Mouse (Mus musculus): ENCODE measurements around the gene Pafah2. TPM values are rescaled to one million over a fixed set of nuclear protein-coding genes. Genes with fewer than 3 reads are reported as not detected.
A peak's percentile ranks its signal among the peaks of the same experiment; 100 is the strongest.
"Not testable (repeated sequence)": the region's sequence is repeated elsewhere in the genome, so short reads cannot be mapped to it uniquely, and the experiment has no call there.

Pafah2 gene
- polyA plus RNA-seq, 1 experiment from 2014 or later, result 12.0 TPM

DNA sequence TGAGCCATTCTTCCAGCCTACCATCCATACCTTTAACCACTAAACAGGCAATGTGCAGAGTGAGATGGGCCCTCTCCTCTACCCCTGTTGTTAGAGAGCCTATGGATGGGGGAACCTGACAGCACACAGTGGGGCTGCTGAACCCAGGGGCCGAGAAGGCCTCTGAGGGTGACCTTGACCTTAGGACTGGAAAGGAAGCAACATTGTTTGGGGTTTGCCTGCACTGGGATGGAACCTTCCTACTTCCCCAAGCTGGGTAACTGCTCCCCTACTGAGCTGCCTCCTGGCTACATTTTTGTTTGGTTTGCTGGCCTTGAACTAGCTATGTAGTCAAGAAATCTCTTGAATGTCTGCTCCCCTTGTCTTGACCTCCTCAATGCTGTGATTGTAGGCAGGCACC is 21.8 kb upstream of the Pafah2 start:
- Histone ChIP-seq H3K27me3 (peaks cover 31% of the 10 kb centered on the region), H3K9ac (no peak overlapping the region), H3K27ac (no peak overlapping the region), H3K4me2 (no peak overlapping the region), H3K36me3 (no peaks in the 10 kb centered on the region), H3K4me3 (no peak overlapping the region), H3K4me1 (peaks cover 43% of the 10 kb centered on the region), H3K9me3 (no peaks in the 10 kb centered on the region)
- WGBS, result 45% methylated on average over 1 of the region's 1 CpGs
- ATAC-seq (ENCODE audit: insufficient number of reproducible peaks, insufficient read depth, low FRiP score, low TSS enrichment, low read depth), result no peak

DNA sequence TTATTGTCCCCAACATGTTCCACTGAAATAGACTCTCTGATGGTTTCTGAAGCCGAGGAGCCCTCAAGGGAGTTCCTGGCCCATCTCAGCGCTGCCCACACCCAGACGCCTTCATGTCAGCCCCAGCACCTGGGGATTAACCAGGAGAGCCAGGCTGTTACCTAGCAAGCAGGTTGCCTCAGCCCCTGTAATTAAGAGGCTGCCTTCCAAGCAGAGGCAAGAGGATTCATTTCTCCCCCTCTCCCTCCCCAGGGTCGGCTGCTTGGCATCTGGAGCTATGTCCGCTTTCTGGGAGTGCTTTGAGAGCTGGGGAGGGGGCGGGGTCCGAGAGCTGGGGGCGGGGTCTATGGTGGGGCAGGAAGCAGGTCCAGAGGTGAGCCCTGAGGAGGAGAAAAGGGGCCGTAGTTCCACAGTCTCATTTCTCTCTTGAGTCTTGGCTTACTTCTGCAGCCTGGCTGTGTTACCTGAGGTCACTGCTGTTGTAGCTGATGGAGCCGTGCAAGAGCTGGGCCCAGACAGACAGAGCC is 18.0 kb upstream of the Pafah2 start:
- Histone ChIP-seq H3K4me3 (no peak overlapping the region), H3K9me3 (no peaks in the 10 kb centered on the region), H3K4me2 (no peak overlapping the region), H3K4me1 (peaks cover 15% of the 10 kb centered on the region), H3K9ac (0 out of 2 replicates have a peak overlapping the region, but pooled peaks have one; percentile 16), H3K27ac (peak overlapping the region; percentile 45; the same call in 1 of the 2 replicates), H3K27me3 (no peaks in the 10 kb centered on the region), H3K36me3 (no peaks in the 10 kb centered on the region)
- WGBS, result 19% methylated on average over 10 of the region's 10 CpGs
- 0 out of 2 replicates have a peak, but pooled peaks have one; percentile 32 for ATAC-seq (ENCODE audit: insufficient number of reproducible peaks, insufficient read depth, low FRiP score, low TSS enrichment, low read depth)

DNA sequence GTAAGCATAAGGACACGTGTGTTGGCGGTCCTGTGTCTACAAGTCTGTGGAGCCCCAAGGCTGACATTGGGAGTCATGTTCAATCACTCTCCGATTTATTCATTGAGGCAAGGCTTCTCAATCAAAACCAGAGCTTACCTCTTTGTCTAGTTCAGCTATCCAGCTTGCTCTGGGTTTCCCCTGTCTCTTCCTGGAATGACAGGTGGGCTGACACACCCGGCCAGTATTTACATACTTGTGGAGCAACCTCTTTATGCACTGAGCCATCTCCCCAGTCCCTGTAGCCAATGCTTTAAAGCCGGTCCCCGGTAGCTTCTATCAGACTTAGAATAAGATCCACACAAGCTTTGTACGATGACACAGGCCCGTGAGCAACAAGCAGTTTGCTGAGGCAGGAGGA is 16.6 kb upstream of the Pafah2 start:
- H3K9me3 ChIP-seq, result no peaks in the 10 kb centered on the region

DNA sequence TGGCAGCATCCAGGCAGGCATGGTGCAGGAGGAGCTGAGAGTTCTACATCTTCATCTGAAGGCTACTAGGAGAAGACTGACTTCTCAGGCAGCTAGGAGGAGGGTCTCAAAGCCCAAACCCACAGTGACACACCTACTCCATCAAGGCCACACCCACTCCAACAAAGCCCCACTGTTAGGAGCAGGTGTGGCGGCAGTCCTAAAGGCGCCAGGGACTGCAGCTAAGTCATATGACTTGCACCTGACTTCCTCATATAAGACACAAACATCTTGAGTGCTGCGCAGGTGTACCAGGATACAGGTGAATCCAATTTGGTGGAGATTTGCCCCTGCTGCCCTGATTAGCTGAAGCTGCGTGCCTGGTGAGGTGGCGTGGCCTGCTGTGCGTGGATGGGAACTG is 12.4 kb upstream of the Pafah2 start, which contains the start of gene Extl1:
Gene Extl1, minus strand, starts transcription at position 101 of the 400 bp plus-strand sequence.
- H3K4me2 ChIP-seq; H3K27ac ChIP-seq; H3K9ac ChIP-seq; H3K36me3 ChIP-seq; H3K9me3 ChIP-seq; H3K27me3 ChIP-seq; ATAC-seq (ENCODE audit: insufficient number of reproducible peaks, insufficient read depth, low FRiP score, low TSS enrichment, low read depth); H3K4me1 ChIP-seq; H3K4me3 ChIP-seq: not testable (repeated sequence)
- WGBS, result 90% methylated on average over 2 of the region's 6 CpGs

More for the DNA sequence above, 16.6 kb upstream of the Pafah2 start:
- Histone ChIP-seq H3K27ac (no peak overlapping the region), H3K4me1 (peaks cover 13% of the 10 kb centered on the region), H3K4me2 (no peak overlapping the region), H3K36me3 (no peaks in the 10 kb centered on the region), H3K9ac (no peak overlapping the region), H3K27me3 (no peaks in the 10 kb centered on the region), H3K4me3 (no peak overlapping the region)
- WGBS, result 80% methylated on average over 8 of the region's 8 CpGs
- ATAC-seq (ENCODE audit: insufficient number of reproducible peaks, insufficient read depth, low FRiP score, low TSS enrichment, low read depth), result no peak

DNA sequence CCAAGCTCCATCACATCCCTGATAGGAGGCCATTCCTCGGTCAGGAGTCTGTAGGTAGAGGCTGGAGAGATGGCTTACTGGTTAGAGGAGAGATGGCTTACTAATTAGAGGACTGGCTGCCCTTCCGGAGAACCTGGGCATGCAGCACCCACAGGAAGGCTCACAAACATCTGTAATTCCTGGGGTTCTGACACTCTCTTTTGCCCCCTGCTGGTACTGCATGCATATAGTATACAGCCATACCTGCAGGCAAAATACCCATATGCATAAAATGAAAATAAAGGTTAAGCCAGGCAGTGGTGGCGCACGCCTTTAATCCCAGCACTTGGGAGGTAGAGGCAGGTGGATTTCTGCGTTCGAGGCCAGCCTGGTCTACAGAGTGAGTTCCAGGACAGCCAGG is 8.9 kb upstream of the Pafah2 start:
- 69% methylated on average over 6 of the region's 6 CpGs for WGBS
- no peak for ATAC-seq (ENCODE audit: insufficient number of reproducible peaks, insufficient read depth, low FRiP score, low TSS enrichment, low read depth)
- Histone ChIP-seq H3K9ac (no peak overlapping the region), H3K36me3 (no peaks in the 10 kb centered on the region), H3K9me3 (no peaks in the 10 kb centered on the region), H3K4me2 (no peak overlapping the region), H3K4me3 (no peak overlapping the region), H3K27me3 (no peaks in the 10 kb centered on the region), H3K4me1 (peaks cover under 1% of the 10 kb centered on the region; the same call in 1 of the 2 replicates), H3K27ac (no peak overlapping the region)

DNA sequence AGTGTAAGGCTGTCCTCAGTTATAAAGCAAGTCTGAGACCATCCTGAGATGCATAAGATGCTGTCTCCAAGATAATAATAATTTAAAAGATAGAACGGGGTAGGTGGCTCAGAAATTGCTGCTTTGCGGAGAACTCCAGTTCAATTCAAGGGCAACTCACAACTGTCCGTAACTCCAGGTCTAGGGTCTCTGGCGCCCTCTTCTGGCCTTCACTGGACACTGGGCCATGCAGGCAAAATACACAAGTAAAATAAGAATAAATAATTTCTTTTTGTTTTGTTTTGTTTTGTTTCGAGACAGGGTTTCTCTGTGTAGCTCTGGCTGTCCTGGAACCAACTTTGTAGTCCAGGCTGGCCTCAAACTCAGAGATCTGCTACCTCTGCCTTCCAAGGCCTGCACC is 7.7 kb upstream of the Pafah2 start:
- no peak for ATAC-seq (ENCODE audit: insufficient number of reproducible peaks, insufficient read depth, low FRiP score, low TSS enrichment, low read depth)
- Histone ChIP-seq H3K4me2 (no peak overlapping the region), H3K27ac (no peak overlapping the region), H3K4me3 (no peak overlapping the region), H3K36me3 (no peaks in the 10 kb centered on the region), H3K9me3 (no peaks in the 10 kb centered on the region), H3K4me1 (peaks cover 4% of the 10 kb centered on the region; the same call in 1 of the 2 replicates), H3K27me3 (no peaks in the 10 kb centered on the region), H3K9ac (no peak overlapping the region)
- 12% methylated on average over 5 of the region's 5 CpGs for WGBS

DNA sequence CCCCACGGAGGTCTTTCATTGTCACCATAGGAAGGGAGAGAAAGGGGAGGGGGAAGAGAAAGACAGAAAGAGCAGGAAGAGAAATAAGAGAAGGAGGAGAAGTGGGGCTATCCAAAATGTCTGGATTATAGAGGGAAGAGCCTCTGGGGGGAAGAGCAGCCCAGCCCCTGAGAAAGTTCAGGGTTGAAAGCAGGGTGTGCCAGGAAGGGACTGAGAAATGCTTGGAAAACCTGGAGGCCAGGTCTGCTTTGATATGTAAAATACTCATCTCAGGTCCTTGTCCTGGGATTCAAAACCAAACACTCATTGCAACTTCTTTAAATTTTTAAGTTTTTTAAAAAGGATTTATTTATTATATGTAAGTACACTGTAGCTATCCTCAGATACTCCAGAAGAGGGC is 4.5 kb upstream of the Pafah2 start:
- no peak overlapping the region for H3K4me2 ChIP-seq
- no peak for ATAC-seq (ENCODE audit: insufficient number of reproducible peaks, insufficient read depth, low FRiP score, low TSS enrichment, low read depth)
- H3K36me3 ChIP-seq, result no peaks in the 10 kb centered on the region
- H3K27ac ChIP-seq, result no peak overlapping the region
- H3K4me1 ChIP-seq, result peaks cover 4% of the 10 kb centered on the region; the same call in 1 of the 2 replicates
- WGBS, result 88% methylated on average over 1 of the region's 1 CpGs
- no peak overlapping the region for H3K4me3 ChIP-seq
- no peaks in the 10 kb centered on the region for H3K27me3 ChIP-seq
- no peaks in the 10 kb centered on the region for H3K9me3 ChIP-seq
- H3K9ac ChIP-seq, result no peak overlapping the region

DNA sequence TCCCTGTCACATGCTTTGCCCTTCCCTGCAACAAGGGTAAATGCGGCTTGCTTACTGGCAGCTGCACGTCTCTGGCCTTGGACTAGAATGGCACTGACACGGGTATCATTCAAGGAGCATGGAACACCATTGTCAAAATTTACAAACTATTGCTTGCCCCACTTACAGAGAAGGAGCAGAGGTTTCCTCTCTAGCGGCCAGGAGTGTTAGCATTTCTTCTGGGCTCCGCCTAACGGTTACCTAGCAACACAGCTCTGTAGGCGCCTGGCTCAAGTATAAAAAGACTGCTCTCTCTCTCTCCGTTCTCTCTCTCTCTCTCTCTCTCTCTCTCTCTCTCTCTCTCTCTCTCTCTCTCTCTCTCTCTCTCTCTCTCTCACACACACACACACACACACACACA is 3.5 kb upstream of the Pafah2 start:
- 31% methylated on average over 8 of the region's 8 CpGs for WGBS
- Histone ChIP-seq H3K9me3 (no peaks in the 10 kb centered on the region), H3K36me3 (no peaks in the 10 kb centered on the region), H3K27me3 (no peaks in the 10 kb centered on the region), H3K4me2 (no peak overlapping the region), H3K9ac (no peak overlapping the region), H3K4me3 (no peak overlapping the region), H3K27ac (no peak overlapping the region), H3K4me1 (peaks cover 11% of the 10 kb centered on the region)
- ATAC-seq (ENCODE audit: insufficient number of reproducible peaks, insufficient read depth, low FRiP score, low TSS enrichment, low read depth), result no peak

DNA sequence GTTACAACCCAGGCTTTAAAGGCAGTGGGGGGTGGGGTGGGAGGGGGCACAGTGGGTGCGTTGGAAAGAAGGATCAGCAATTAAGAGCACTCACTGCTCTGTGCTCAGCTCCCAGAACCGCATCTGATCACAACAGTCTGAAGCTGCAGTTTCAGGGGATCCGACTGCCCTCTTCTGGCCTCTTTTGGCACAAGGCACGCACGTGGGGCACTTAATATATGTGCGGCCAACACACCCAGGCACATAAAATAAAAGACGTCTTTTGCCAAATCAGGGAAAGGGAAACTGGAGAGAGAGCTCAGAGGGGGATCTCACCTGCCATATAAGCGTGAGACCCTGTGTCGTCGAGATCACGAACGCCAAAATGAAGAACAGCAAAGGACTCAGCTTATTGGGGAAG is 3.1 kb upstream of the Pafah2 start:
- Histone ChIP-seq H3K9me3 (no peaks in the 10 kb centered on the region), H3K27me3 (no peaks in the 10 kb centered on the region), H3K4me1 (peaks cover 13% of the 10 kb centered on the region), H3K4me3 (no peak overlapping the region), H3K4me2 (no peak overlapping the region), H3K27ac (no peak overlapping the region), H3K9ac (no peak overlapping the region), H3K36me3 (no peaks in the 10 kb centered on the region)
- no peak for ATAC-seq (ENCODE audit: insufficient number of reproducible peaks, insufficient read depth, low FRiP score, low TSS enrichment, low read depth)
- WGBS, result 24% methylated on average over 12 of the region's 12 CpGs

DNA sequence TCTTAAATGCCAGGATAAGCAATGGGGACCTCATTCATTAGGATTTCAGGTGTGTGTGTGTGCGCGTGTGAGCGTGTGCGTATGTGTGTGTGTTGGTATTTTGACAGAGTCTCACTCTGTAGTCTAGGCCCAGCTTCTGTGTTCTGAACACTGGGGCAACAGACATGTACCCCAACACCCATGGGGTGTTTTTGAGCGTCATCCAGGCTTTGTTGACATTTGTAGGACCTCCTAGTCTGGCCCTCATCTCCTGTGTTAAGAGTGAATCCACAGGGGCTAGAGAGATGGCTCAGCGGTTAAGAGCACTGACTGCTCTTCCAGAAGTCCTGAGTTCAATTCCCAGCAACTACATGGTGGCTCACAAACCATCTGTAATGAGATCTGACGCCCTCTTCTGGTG is 978 bp upstream of the Pafah2 start:
- Histone ChIP-seq H3K4me3 (no peak overlapping the region), H3K27ac (no peak overlapping the region), H3K27me3 (no peaks in the 10 kb centered on the region), H3K9ac (no peak overlapping the region), H3K4me1 (peaks cover 13% of the 10 kb centered on the region), H3K9me3 (no peaks in the 10 kb centered on the region), H3K36me3 (no peaks in the 10 kb centered on the region), H3K4me2 (no peak overlapping the region)
- WGBS, result 96% methylated on average over 7 of the region's 7 CpGs
- no peak for ATAC-seq (ENCODE audit: insufficient number of reproducible peaks, insufficient read depth, low FRiP score, low TSS enrichment, low read depth)

DNA sequence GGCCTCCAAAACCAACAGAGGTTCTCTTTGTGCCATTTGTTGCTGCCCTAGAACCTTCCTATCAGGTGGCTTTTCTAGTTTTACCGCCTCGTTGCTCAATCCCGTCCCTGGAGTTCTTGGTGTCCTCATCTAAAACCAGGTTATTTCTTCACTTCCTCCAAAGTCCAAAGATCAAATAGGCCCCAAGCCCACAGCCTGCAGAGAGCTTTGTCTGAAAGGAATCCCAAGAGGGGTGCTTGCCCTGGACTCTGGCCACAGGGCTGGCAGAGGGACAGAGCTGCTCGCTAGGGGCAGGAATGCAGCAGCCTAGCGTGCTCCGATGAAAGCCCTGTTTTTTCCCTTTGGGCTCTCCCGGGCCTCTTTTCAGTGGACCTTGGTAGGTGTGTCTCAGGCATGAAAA is 1.0 kb downstream of the Pafah2 start:
- peak overlapping the region; percentile 64 for H3K9ac ChIP-seq
- no peaks in the 10 kb centered on the region for H3K36me3 ChIP-seq
- H3K4me2 ChIP-seq, result peak overlapping the region; percentile 91
- H3K4me1 ChIP-seq, result peaks cover 28% of the 10 kb centered on the region
- peak overlapping the region; percentile 71 for H3K27ac ChIP-seq
- no peaks in the 10 kb centered on the region for H3K27me3 ChIP-seq
- peak overlapping the region; percentile 64 for H3K4me3 ChIP-seq
- 18% methylated on average over 7 of the region's 7 CpGs for WGBS
- ATAC-seq (ENCODE audit: insufficient number of reproducible peaks, insufficient read depth, low FRiP score, low TSS enrichment, low read depth), result no peak
- H3K9me3 ChIP-seq, result no peaks in the 10 kb centered on the region

DNA sequence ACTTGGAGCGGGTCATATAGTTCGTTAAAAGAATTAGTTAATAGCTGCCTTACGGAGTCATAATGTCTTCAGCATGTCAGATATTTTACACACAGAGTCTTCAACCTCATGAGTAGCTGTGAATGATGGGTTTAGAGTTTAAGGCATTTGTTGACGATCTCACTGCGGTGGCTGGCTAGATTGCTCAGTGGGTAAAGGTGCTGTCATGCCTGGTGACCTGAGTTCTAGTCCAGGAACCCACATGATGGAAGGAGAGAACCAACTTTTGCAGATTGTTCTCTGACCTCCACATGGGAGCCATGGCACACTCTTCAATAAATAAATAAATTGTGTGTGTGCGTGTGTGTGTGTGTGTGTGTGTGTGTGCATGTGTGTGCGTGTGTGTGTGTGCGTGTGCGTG is 1.6 kb downstream of the Pafah2 start:
- H3K27ac ChIP-seq, result peak overlapping the region; percentile 71; the same call in 1 of the 2 replicates
- 78% methylated on average over 9 of the region's 9 CpGs for WGBS
- no peak overlapping the region for H3K9ac ChIP-seq
- ATAC-seq (ENCODE audit: insufficient number of reproducible peaks, insufficient read depth, low FRiP score, low TSS enrichment, low read depth), result no peak
- H3K4me3 ChIP-seq, result no peak overlapping the region
- H3K9me3 ChIP-seq, result no peaks in the 10 kb centered on the region
- H3K27me3 ChIP-seq, result no peaks in the 10 kb centered on the region
- H3K4me2 ChIP-seq, result peak overlapping the region; percentile 91
- peaks cover 25% of the 10 kb centered on the region for H3K4me1 ChIP-seq
- no peaks in the 10 kb centered on the region for H3K36me3 ChIP-seq

All from embryonic facial prominence, embryonic 13.5 days (tissue).